Mouse (Mus musculus): ENCODE results near the gene Vps53.

DNA sequence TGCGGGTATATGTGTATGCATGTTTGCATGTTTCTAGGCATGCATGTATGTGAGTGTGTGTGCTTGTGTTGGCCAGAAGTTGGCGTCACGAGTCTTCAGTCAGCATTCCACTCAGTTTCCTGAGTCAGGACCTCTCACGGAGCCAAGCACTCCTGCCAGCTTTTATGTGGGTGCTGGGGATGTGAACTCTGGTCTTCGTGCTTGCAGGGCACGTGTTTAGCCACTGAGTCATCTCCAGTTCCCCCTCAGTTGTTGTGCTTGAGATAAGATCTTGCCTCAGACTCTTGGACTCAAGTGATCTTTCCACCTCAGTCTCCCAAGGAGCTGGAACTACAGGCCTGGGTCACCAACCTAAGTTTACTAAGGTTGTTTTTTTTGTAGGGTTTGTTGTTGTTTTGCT lies 170.3 kb downstream of the Vps53 start:
- TF ChIP-seq CTCF (IDR thresholded peaks at IDR 0.05; ENCODE audit: low read depth) (no peak), EP300 (IDR thresholded peaks at IDR 0.05; ENCODE audit: low read depth) (no peak)

Measured in liver, embryonic 14.5 days (tissue).